Mouse (Mus musculus): ENCODE measurements around the gene Mcm2. TPM values are rescaled to one million over a fixed set of nuclear protein-coding genes. Genes with fewer than 3 reads are reported as not detected.
A peak's percentile ranks its signal among the peaks of the same experiment; 100 is the strongest.

The Mcm2 gene
- polyA plus RNA-seq, 1 experiment from 2014 or later: 208 TPM

- peaks cover 24% of the 10 kb centered on the region for H3K4me1 ChIP-seq (replicated peaks)
- no peak overlapping the region for H3K27ac ChIP-seq
- no peak overlapping the region for H3K4me3 ChIP-seq (replicated peaks)
- ATAC-seq (ENCODE audit: insufficient number of reproducible peaks, insufficient read depth, low FRiP score, low TSS enrichment, low read depth): no peak
- no peaks in the 10 kb centered on the region for H3K9me3 ChIP-seq
- peaks cover 7% of the 10 kb centered on the region for H3K36me3 ChIP-seq
- no peak overlapping the region for H3K9ac ChIP-seq (replicated peaks)
- H3K27me3 ChIP-seq: peaks cover 14% of the 10 kb centered on the region
- no peak overlapping the region for H3K4me2 ChIP-seq
- WGBS: 89% methylated on average over 7 of the region's 7 CpGs
Observed at GRCm38 (mm10) chr6:88869459-88869858, 29.1 kb downstream of the Mcm2 start.

GRCm38 (mm10) chr6:88865704-88866103 is 32.9 kb downstream of the Mcm2 start:
- H3K4me3 ChIP-seq (replicated peaks): no peak overlapping the region
- ATAC-seq (ENCODE audit: insufficient number of reproducible peaks, insufficient read depth, low FRiP score, low TSS enrichment, low read depth): no peak
- no peak overlapping the region for H3K27ac ChIP-seq
- no peaks in the 10 kb centered on the region for H3K27me3 ChIP-seq
- WGBS: 84% methylated on average over 7 of the region's 7 CpGs
- peaks cover 39% of the 10 kb centered on the region for H3K36me3 ChIP-seq
- H3K4me1 ChIP-seq (replicated peaks): no peaks in the 10 kb centered on the region
- H3K4me2 ChIP-seq: no peak overlapping the region
- no peaks in the 10 kb centered on the region; the same call in 1 of the 2 replicates for H3K9me3 ChIP-seq
- H3K9ac ChIP-seq (replicated peaks): no peak overlapping the region

GRCm38 (mm10) chr6:88860914-88861313 is 37.7 kb downstream of the Mcm2 start:
- no peak overlapping the region for H3K4me2 ChIP-seq
- no peak overlapping the region for H3K4me3 ChIP-seq (replicated peaks)
- H3K9me3 ChIP-seq: no peaks in the 10 kb centered on the region; the same call in 1 of the 2 replicates
- no peak overlapping the region for H3K27ac ChIP-seq
- no peak overlapping the region for H3K9ac ChIP-seq (replicated peaks)
- H3K27me3 ChIP-seq: no peaks in the 10 kb centered on the region
- WGBS: 24% methylated on average over 2 of the region's 2 CpGs
- ATAC-seq (ENCODE audit: insufficient number of reproducible peaks, insufficient read depth, low FRiP score, low TSS enrichment, low read depth): no peak
- H3K36me3 ChIP-seq: peaks cover 49% of the 10 kb centered on the region
- H3K4me1 ChIP-seq (replicated peaks): no peaks in the 10 kb centered on the region

GRCm38 (mm10) chr6:88858341-88858740 is 40.2 kb downstream of the Mcm2 start:
- WGBS: 58% methylated on average over 7 of the region's 7 CpGs
- no peak overlapping the region for H3K9ac ChIP-seq (replicated peaks)

GRCm38 (mm10) chr6:88857830-88858229 is 40.8 kb downstream of the Mcm2 start:
- 81% methylated on average over 6 of the region's 6 CpGs for WGBS
- no peaks in the 10 kb centered on the region for H3K27me3 ChIP-seq
- H3K9me3 ChIP-seq: no peaks in the 10 kb centered on the region; the same call in 1 of the 2 replicates
- no peaks in the 10 kb centered on the region for H3K4me1 ChIP-seq (replicated peaks)
- H3K27ac ChIP-seq: no peak overlapping the region
- no peak for ATAC-seq (ENCODE audit: insufficient number of reproducible peaks, insufficient read depth, low FRiP score, low TSS enrichment, low read depth)
- no peak overlapping the region for H3K4me3 ChIP-seq (replicated peaks)
- peaks cover 30% of the 10 kb centered on the region for H3K36me3 ChIP-seq
- H3K9ac ChIP-seq (replicated peaks): no peak overlapping the region
- no peak overlapping the region for H3K4me2 ChIP-seq

More at GRCm38 (mm10) chr6:88858341-88858740, 40.2 kb downstream of the Mcm2 start:
- Histone ChIP-seq H3K27ac (no peak overlapping the region), H3K36me3 (peaks cover 35% of the 10 kb centered on the region), H3K4me2 (no peak overlapping the region), H3K9me3 (no peaks in the 10 kb centered on the region; the same call in 1 of the 2 replicates), H3K27me3 (no peaks in the 10 kb centered on the region), H3K4me3 (replicated peaks) (no peak overlapping the region), H3K4me1 (replicated peaks) (no peaks in the 10 kb centered on the region)
- no peak for ATAC-seq (ENCODE audit: insufficient number of reproducible peaks, insufficient read depth, low FRiP score, low TSS enrichment, low read depth)

- Histone ChIP-seq H3K36me3 (peaks cover 25% of the 10 kb centered on the region), H3K27ac (no peak overlapping the region), H3K4me2 (no peak overlapping the region), H3K9me3 (no peaks in the 10 kb centered on the region; the same call in 1 of the 2 replicates), H3K4me3 (replicated peaks) (no peak overlapping the region), H3K4me1 (replicated peaks) (no peaks in the 10 kb centered on the region), H3K9ac (replicated peaks) (no peak overlapping the region), H3K27me3 (no peaks in the 10 kb centered on the region)
- WGBS: 55% methylated on average over 9 of the region's 9 CpGs
- ATAC-seq (ENCODE audit: insufficient number of reproducible peaks, insufficient read depth, low FRiP score, low TSS enrichment, low read depth): no peak
Observed at GRCm38 (mm10) chr6:88857249-88857648, 41.3 kb downstream of the Mcm2 start.

- Histone ChIP-seq H3K4me2 (no peak overlapping the region), H3K9me3 (peaks cover 3% of the 10 kb centered on the region; the same call in 1 of the 2 replicates), H3K4me3 (replicated peaks) (no peak overlapping the region), H3K4me1 (replicated peaks) (no peaks in the 10 kb centered on the region), H3K27me3 (no peaks in the 10 kb centered on the region), H3K9ac (replicated peaks) (no peak overlapping the region), H3K27ac (no peak overlapping the region), H3K36me3 (peaks cover 13% of the 10 kb centered on the region)
- ATAC-seq (ENCODE audit: insufficient number of reproducible peaks, insufficient read depth, low FRiP score, low TSS enrichment, low read depth): peak; percentile 35; the same call in 1 of the 2 replicates
- 19% methylated on average over 5 of the region's 5 CpGs for WGBS
Observed at GRCm38 (mm10) chr6:88855636-88856035, 42.9 kb downstream of the Mcm2 start.

GRCm38 (mm10) chr6:88854509-88854908 is 44.1 kb downstream of the Mcm2 start:
- H3K27ac ChIP-seq: no peak overlapping the region
- H3K4me2 ChIP-seq: no peak overlapping the region
- 79% methylated on average over 5 of the region's 5 CpGs for WGBS
- no peaks in the 10 kb centered on the region for H3K4me1 ChIP-seq (replicated peaks)
- H3K27me3 ChIP-seq: no peaks in the 10 kb centered on the region
- peaks cover 6% of the 10 kb centered on the region; the same call in 1 of the 2 replicates for H3K36me3 ChIP-seq
- H3K4me3 ChIP-seq (replicated peaks): no peak overlapping the region
- no peak overlapping the region for H3K9ac ChIP-seq (replicated peaks)
- H3K9me3 ChIP-seq: peaks cover 3% of the 10 kb centered on the region; the same call in 1 of the 2 replicates
- no peak for ATAC-seq (ENCODE audit: insufficient number of reproducible peaks, insufficient read depth, low FRiP score, low TSS enrichment, low read depth)

- H3K36me3 ChIP-seq: peaks cover 37% of the 10 kb centered on the region
- WGBS: 89% methylated on average over 7 of the region's 7 CpGs
Observed at GRCm38 (mm10) chr6:88850034-88850433, 48.5 kb downstream of the Mcm2 start.

GRCm38 (mm10) chr6:88849270-88849669 is 49.3 kb downstream of the Mcm2 start:
- Histone ChIP-seq H3K27ac (no peak overlapping the region), H3K36me3 (peaks cover 41% of the 10 kb centered on the region), H3K9me3 (peaks cover 3% of the 10 kb centered on the region; the same call in 1 of the 2 replicates), H3K4me1 (replicated peaks) (no peaks in the 10 kb centered on the region), H3K4me3 (replicated peaks) (no peak overlapping the region), H3K9ac (replicated peaks) (no peak overlapping the region), H3K4me2 (no peak overlapping the region), H3K27me3 (no peaks in the 10 kb centered on the region)
- no peak for ATAC-seq (ENCODE audit: insufficient number of reproducible peaks, insufficient read depth, low FRiP score, low TSS enrichment, low read depth)
- 53% methylated on average over 4 of the region's 4 CpGs for WGBS

More at GRCm38 (mm10) chr6:88850034-88850433, 48.5 kb downstream of the Mcm2 start:
- Histone ChIP-seq H3K9ac (replicated peaks) (no peak overlapping the region), H3K4me1 (replicated peaks) (no peaks in the 10 kb centered on the region), H3K4me2 (no peak overlapping the region), H3K27ac (no peak overlapping the region), H3K27me3 (no peaks in the 10 kb centered on the region), H3K9me3 (peaks cover 3% of the 10 kb centered on the region; the same call in 1 of the 2 replicates), H3K4me3 (replicated peaks) (no peak overlapping the region)
- ATAC-seq (ENCODE audit: insufficient number of reproducible peaks, insufficient read depth, low FRiP score, low TSS enrichment, low read depth): no peak

- peaks cover 10% of the 10 kb centered on the region; the same call in 1 of the 2 replicates for H3K4me1 ChIP-seq (replicated peaks)
- no peak overlapping the region for H3K4me2 ChIP-seq
- WGBS: 34% methylated on average over 2 of the region's 2 CpGs
- H3K27ac ChIP-seq: no peak overlapping the region
- H3K4me3 ChIP-seq (replicated peaks): no peak overlapping the region
- H3K36me3 ChIP-seq: peaks cover 41% of the 10 kb centered on the region
- H3K9me3 ChIP-seq: peaks cover 3% of the 10 kb centered on the region; the same call in 1 of the 2 replicates
- no peaks in the 10 kb centered on the region for H3K27me3 ChIP-seq
- H3K9ac ChIP-seq (replicated peaks): no peak overlapping the region
- no peak for ATAC-seq (ENCODE audit: insufficient number of reproducible peaks, insufficient read depth, low FRiP score, low TSS enrichment, low read depth)
Observed at GRCm38 (mm10) chr6:88847571-88847970, 51.0 kb downstream of the Mcm2 start.

Measured in limb, embryonic 12.5 days (tissue).